Mouse (Mus musculus): ENCODE measurements at regions not wholly inside any gene's neighbourhood (a gene's known extent, or its start where the extent isn't known, plus 50 kb on each side); places are given as distances from the start of the nearest gene placed in this dataset.

GRCm38 (mm10) chr14:120848083-120848951 lies 62.7 kb upstream of the Ipo5 start:
- ATAC-seq (replicated peaks; ENCODE audit: low FRiP score, low TSS enrichment, poor library complexity, severe bottlenecking) = no peak

- ATAC-seq (replicated peaks; ENCODE audit: low FRiP score, low TSS enrichment, poor library complexity, severe bottlenecking) = no peak
These were observed 61.9 kb upstream of the Ipo5 start for GRCm38 (mm10) chr14:120849159-120849558.

- no peak for ATAC-seq (replicated peaks; ENCODE audit: low FRiP score, low TSS enrichment, poor library complexity, severe bottlenecking)
These were observed 57.4 kb upstream of the Ipo5 start for GRCm38 (mm10) chr14:120853643-120854042.

- no peak for ATAC-seq (replicated peaks; ENCODE audit: low FRiP score, low TSS enrichment, poor library complexity, severe bottlenecking)
These were observed 56.5 kb upstream of the Ipo5 start for GRCm38 (mm10) chr14:120854559-120854958.

- no peak for ATAC-seq (replicated peaks; ENCODE audit: low FRiP score, low TSS enrichment, poor library complexity, severe bottlenecking)
These were observed 55.8 kb upstream of the Ipo5 start for GRCm38 (mm10) chr14:120855181-120855580.
